Mouse (Mus musculus): ENCODE measurements around the gene Frat1. TPM values are rescaled to one million over a fixed set of nuclear protein-coding genes. Genes with fewer than 3 reads are reported as not detected.

The Frat1 gene
- total and polyA plus RNA-seq, 2 experiments from 2014 or later = 26.6 to 27.0 TPM

GRCm38 (mm10) chr19:41824950-41825349 lies 4.8 kb upstream of the Frat1 start:
- Histone ChIP-seq H3K4me1 (ENCODE audit: insufficient read depth, low read length) (no peaks in the 10 kb centered on the region), H3K4me2 (ENCODE audit: low read depth, low read length) (no peak overlapping the region), H3K4me3 (ENCODE audit: low read length) (no peak overlapping the region), H3K9me3 (ENCODE audit: low read length) (no peaks in the 10 kb centered on the region), H3K9ac (replicated peaks; ENCODE audit: low read length) (no peak overlapping the region), H3K27ac (no peak overlapping the region), H3K27me3 (ENCODE audit: insufficient read depth, low read length) (no peaks in the 10 kb centered on the region), H3K36me3 (ENCODE audit: insufficient read depth, low read length) (no peaks in the 10 kb centered on the region)
- DNase-seq (ENCODE audit: low spot score) = no peak
- no peak for ATAC-seq
- WGBS = 86% methylated on average over 5 of the region's 5 CpGs
- TF ChIP-seq CTCF (IDR thresholded peaks at IDR 0.05; ENCODE audit: low read depth) = no peak

GRCm38 (mm10) chr19:41826529-41826928 lies 3.2 kb upstream of the Frat1 start:
- no peaks in the 10 kb centered on the region for H3K9me3 ChIP-seq (ENCODE audit: low read length)
- DNase-seq (ENCODE audit: low spot score) (no peak), ATAC-seq (no peak)
- 0 out of 2 replicates have a peak, but pooled peaks cover under 1% of the 10 kb centered on the region for H3K4me1 ChIP-seq (ENCODE audit: insufficient read depth, low read length)
- H3K9ac ChIP-seq (replicated peaks; ENCODE audit: low read length) = no peak overlapping the region
- no peak overlapping the region for H3K27ac ChIP-seq
- H3K4me2 ChIP-seq (ENCODE audit: low read depth, low read length) = no peak overlapping the region
- TF ChIP-seq CTCF (IDR thresholded peaks at IDR 0.05; ENCODE audit: low read depth) = no peak
- no peaks in the 10 kb centered on the region for H3K27me3 ChIP-seq (ENCODE audit: insufficient read depth, low read length)
- no peaks in the 10 kb centered on the region for H3K36me3 ChIP-seq (ENCODE audit: insufficient read depth, low read length)
- 86% methylated on average over 3 of the region's 3 CpGs for WGBS
- H3K4me3 ChIP-seq (ENCODE audit: low read length) = no peak overlapping the region

DNA sequence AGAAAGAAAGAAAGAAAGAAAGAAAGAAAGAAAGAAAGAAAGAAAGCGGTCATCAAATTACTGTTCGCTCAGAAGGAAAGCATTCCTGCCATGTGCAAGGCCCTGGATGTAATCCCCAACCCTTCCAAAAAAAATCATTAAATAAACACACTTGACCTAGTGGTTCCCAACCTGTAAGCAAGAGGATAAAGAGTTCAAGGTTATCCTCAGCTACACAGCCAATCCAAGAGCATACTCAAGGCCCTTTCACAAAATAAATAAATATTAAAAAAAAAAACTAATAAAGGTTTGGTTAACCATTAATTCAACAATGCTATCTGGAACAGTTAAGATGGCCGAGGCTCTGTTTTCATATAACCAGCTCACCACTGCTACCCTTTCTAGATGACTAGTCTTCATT lies 829 bp upstream of the Frat1 start:
- no peak for ATAC-seq
- Histone ChIP-seq H3K4me1 (ENCODE audit: insufficient read depth, low read length) (peaks cover 13% of the 10 kb centered on the region; the same call in 1 of the 2 replicates), H3K4me3 (ENCODE audit: low read length) (peak overlapping the region; percentile 71), H3K36me3 (ENCODE audit: insufficient read depth, low read length) (no peaks in the 10 kb centered on the region), H3K27me3 (ENCODE audit: insufficient read depth, low read length) (no peaks in the 10 kb centered on the region), H3K4me2 (ENCODE audit: low read depth, low read length) (peak overlapping the region; percentile 91), H3K27ac (peak overlapping the region; percentile 90; the same call in 1 of the 2 replicates), H3K9ac (replicated peaks; ENCODE audit: low read length) (peak overlapping the region; percentile 79), H3K9me3 (ENCODE audit: low read length) (no peaks in the 10 kb centered on the region)
- no peak for DNase-seq (ENCODE audit: low spot score)
- 60% methylated on average over 3 of the region's 3 CpGs for WGBS
- no peak for TF ChIP-seq CTCF (IDR thresholded peaks at IDR 0.05; ENCODE audit: low read depth)

- peak; percentile 58 for ATAC-seq
Observed at GRCm38 (mm10) chr19:41830106-41831031, 599 bp downstream of the Frat1 start.

DNA sequence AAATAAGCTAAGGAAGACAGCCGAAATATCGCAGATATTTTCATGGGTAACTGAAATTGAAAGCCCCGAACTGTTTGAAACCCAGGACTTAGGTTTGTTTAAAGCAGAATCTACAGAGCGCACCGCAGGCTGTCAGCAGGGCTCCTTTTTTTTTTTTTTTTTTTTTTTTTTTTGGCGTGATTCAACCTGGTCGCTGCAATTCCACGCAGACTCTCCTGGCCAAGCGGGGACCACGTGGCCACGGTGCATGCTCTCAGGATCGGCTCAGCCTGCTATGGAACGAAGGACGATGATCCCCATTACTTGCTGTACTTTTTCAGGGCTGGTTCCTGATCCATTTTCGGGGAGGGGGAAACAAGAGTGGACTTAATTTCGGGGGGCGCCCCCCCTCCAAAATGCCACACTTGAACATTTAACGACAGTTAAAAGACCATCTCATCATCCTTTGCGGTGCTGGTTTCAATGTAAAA lies 1.4 kb downstream of the Frat1 start:
- no peak; the same call in 1 of the 2 replicates for ATAC-seq
- peak; percentile 73 for DNase-seq (ENCODE audit: low spot score)
- no peaks in the 10 kb centered on the region for H3K36me3 ChIP-seq (ENCODE audit: insufficient read depth, low read length)
- no peak for TF ChIP-seq CTCF (IDR thresholded peaks at IDR 0.05; ENCODE audit: low read depth)
- H3K27ac ChIP-seq = peak overlapping the region; percentile 90
- H3K4me1 ChIP-seq (ENCODE audit: insufficient read depth, low read length) = peaks cover 13% of the 10 kb centered on the region; the same call in 1 of the 2 replicates
- H3K9me3 ChIP-seq (ENCODE audit: low read length) = no peaks in the 10 kb centered on the region
- H3K4me2 ChIP-seq (ENCODE audit: low read depth, low read length) = peak overlapping the region; percentile 91
- WGBS = 2% methylated on average over 19 of the region's 19 CpGs
- H3K9ac ChIP-seq (replicated peaks; ENCODE audit: low read length) = peak overlapping the region; percentile 79
- no peaks in the 10 kb centered on the region for H3K27me3 ChIP-seq (ENCODE audit: insufficient read depth, low read length)
- H3K4me3 ChIP-seq (ENCODE audit: low read length) = peak overlapping the region; percentile 71

More at GRCm38 (mm10) chr19:41830106-41831031, 599 bp downstream of the Frat1 start:
- peak; percentile 22; the same call in 1 of the 2 replicates for TF ChIP-seq CTCF (IDR thresholded peaks at IDR 0.05; ENCODE audit: low read depth)
- peak overlapping the region; percentile 71 for H3K4me3 ChIP-seq (ENCODE audit: low read length)
- 2% methylated on average over 97 of the region's 112 CpGs for WGBS
- H3K9ac ChIP-seq (replicated peaks; ENCODE audit: low read length) = peak overlapping the region; percentile 79
- peaks cover 13% of the 10 kb centered on the region; the same call in 1 of the 2 replicates for H3K4me1 ChIP-seq (ENCODE audit: insufficient read depth, low read length)
- H3K27me3 ChIP-seq (ENCODE audit: insufficient read depth, low read length) = no peaks in the 10 kb centered on the region
- H3K9me3 ChIP-seq (ENCODE audit: low read length) = no peaks in the 10 kb centered on the region
- peak overlapping the region; percentile 90 for H3K27ac ChIP-seq
- peak; percentile 62 for DNase-seq (ENCODE audit: low spot score)
- H3K36me3 ChIP-seq (ENCODE audit: insufficient read depth, low read length) = no peaks in the 10 kb centered on the region
- peak overlapping the region; percentile 91 for H3K4me2 ChIP-seq (ENCODE audit: low read depth, low read length)

GRCm38 (mm10) chr19:41831718-41832391 lies 2.1 kb downstream of the Frat1 start:
- H3K9me3 ChIP-seq (ENCODE audit: low read length) = no peaks in the 10 kb centered on the region
- H3K27ac ChIP-seq = 0 out of 2 replicates have a peak overlapping the region, but pooled peaks have one; percentile 90
- ATAC-seq (no peak), DNase-seq (ENCODE audit: low spot score) (no peak)
- H3K4me1 ChIP-seq (ENCODE audit: insufficient read depth, low read length) = peaks cover 13% of the 10 kb centered on the region; the same call in 1 of the 2 replicates
- no peaks in the 10 kb centered on the region for H3K27me3 ChIP-seq (ENCODE audit: insufficient read depth, low read length)
- peak overlapping the region; percentile 79; the same call in 1 of the 2 replicates for H3K9ac ChIP-seq (replicated peaks; ENCODE audit: low read length)
- peak overlapping the region; percentile 91 for H3K4me2 ChIP-seq (ENCODE audit: low read depth, low read length)
- 14% methylated on average over 14 of the region's 14 CpGs for WGBS
- peak overlapping the region; percentile 71 for H3K4me3 ChIP-seq (ENCODE audit: low read length)
- no peak for TF ChIP-seq CTCF (IDR thresholded peaks at IDR 0.05; ENCODE audit: low read depth)
- H3K36me3 ChIP-seq (ENCODE audit: insufficient read depth, low read length) = no peaks in the 10 kb centered on the region
